Mouse (Mus musculus) right cerebral cortex, postnatal 10 days (tissue): ENCODE measurements around the gene Aifm2.
A peak's percentile ranks its signal among the peaks of the same experiment; 100 is the strongest.

ENCODE experiments used
- DNase-seq, 2 experiments: peaks; one replicate each; pipeline ENCODE4 v3.0.0; 2021; ENCODE audit warnings: low spot score in 2 of 2

Aifm2 gene

DNA sequence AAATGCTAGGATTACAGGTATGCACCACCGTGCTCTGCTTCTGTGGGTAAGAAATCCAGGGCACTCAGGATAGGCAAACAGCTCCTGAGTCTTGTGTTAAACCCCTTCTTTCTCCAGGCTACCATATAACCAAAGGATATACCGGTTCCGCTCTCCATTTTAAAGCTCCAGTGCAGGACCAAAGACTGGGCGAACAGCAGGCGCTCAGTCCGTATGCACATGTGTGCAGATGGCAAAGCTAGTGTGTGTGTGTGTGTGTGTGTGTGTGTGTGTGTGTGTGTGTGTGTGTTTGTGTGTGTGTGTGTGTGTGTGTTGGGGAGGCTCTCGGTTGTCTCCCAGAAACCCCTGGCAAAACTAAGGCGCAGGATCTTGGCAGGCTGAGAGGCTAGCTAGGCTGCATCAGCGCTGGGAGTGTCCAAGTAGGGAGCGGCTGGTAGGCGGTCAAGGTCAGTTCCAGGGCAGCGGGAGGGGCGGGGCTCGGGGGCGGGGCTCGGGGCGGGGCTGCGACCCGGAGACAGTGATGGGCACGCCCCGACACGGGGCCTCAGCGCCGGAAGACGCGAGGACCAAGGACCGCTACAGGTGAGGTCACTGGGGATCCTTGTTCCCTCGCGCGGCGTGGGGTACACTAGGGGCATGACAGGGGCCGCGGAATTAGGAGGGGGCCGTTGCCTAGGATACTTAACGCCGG, at the start of gene Aifm2:
TSS of gene Aifm2 (plus strand) at position 493 of the 691 bp plus-strand sequence.
- no peak for DNase-seq

DNA sequence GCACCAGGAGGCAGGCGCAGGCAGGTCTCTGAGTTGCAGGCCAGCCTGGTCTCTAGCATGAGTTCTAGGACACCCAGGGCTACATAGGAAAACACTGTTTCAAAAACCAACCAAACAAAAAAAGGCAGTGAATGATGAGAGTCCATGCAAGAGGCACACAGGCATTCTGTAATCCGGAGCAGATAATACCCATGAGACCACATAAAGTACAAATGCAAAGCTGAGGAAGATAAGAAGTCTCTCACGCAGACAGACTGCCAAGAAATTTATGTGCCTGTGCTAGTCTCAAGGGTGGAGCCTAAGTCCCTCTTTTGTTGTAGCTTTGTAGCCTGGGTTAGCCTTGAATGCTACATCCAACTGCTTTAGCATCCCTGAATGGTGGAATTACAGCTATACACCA, 49.4 kb upstream of the Aifm2 start:
- DNase-seq: no peak

DNA sequence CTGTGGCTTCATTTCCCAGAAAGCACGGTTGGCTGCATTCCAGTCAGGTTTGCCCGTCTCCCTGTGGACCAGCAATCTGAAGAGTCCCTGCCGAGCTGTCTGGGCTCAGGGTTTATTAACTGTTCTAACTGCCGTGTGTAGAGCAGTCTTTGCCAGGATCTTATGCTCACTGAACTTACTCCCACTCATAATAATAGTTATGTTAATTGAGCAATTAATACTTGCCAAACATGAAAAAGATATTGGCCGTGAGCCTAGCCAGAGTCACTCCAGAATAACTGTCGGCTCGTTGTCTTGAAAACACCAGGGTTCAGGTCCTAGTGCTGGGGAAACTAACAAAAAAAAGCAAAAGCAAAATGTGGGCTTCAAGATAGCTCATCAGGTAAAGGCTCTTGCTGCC, 45.8 kb upstream of the Aifm2 start:
- peak in 1 of 2 experiments; percentile 41 for DNase-seq

DNA sequence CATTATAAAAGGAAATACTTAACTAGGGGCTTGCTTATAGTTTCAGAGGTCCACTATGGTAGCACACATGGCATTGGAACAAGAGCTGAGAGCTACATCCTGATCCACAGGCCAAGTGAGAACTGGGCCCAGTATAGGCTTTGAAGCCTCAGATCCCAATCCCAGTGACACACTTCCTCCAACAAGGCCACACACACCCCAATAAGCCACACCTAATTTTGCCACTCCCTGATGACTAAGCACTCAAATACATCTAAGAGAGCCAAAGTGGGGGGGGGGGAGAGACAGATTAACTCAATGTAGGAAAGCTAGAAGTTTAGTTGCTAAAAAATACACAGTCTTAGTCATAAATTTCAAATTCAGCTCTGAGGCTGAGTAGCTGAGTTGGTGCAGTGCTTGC, 45.2 kb upstream of the Aifm2 start:
- DNase-seq: no peak

DNA sequence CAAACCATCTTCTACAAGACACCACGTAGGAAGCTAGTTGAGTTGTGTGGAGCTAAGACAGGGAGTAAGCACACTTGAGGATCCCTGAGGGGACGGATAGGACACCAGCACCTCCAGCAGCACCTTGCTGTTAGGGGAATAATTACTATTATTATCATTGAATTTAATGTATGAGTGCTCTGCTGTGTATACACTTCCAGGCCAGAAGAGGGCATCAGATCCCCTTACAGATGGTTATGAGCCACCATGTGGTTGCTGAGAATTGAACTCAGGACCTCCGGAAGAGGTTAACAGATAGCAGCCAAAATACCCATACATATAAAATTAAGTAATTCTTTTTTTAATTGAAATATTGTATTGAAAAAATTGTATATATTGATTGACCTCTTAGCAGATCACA, 44.3 kb upstream of the Aifm2 start:
- DNase-seq: no peak

DNA sequence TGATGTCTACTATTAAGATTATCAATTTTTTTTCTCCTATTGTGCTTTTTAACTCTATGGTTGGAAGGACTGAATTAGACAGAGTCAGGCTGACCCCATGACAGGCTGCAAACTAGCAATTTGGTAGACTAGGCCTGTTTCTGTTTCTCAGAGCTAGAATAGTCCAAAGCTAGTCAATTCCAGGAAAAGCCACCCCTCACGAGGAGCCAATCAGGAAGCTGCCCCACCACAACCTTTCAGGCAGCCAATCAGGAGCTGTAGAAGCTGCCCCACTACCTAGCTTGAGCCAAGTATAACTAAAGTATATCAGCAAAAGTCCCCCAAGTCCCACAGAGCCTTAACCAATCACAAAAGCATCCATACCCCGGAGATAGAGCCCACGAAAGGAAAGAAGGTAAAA, 39.1 kb upstream of the Aifm2 start:
- DNase-seq: no peak

DNA sequence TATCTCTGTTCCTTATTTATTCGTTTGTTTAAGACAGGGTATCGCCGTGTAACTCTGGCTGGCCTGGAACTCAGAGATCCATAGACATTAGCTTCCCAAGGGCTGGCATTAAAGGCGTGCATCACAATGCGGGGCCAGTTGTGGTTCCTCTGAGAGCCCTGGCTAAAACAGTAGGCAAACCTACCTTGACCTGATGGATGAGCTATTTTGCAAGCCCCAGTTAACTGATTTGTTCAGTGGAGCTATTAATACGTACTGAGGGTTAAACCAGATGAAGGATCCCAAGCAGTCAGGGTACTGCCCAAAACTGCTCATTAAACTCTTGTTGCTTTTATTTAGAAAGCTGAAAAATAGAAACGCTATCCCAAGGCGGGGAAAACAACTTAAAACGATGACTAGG, 35.5 kb upstream of the Aifm2 start:
- no peak for DNase-seq

DNA sequence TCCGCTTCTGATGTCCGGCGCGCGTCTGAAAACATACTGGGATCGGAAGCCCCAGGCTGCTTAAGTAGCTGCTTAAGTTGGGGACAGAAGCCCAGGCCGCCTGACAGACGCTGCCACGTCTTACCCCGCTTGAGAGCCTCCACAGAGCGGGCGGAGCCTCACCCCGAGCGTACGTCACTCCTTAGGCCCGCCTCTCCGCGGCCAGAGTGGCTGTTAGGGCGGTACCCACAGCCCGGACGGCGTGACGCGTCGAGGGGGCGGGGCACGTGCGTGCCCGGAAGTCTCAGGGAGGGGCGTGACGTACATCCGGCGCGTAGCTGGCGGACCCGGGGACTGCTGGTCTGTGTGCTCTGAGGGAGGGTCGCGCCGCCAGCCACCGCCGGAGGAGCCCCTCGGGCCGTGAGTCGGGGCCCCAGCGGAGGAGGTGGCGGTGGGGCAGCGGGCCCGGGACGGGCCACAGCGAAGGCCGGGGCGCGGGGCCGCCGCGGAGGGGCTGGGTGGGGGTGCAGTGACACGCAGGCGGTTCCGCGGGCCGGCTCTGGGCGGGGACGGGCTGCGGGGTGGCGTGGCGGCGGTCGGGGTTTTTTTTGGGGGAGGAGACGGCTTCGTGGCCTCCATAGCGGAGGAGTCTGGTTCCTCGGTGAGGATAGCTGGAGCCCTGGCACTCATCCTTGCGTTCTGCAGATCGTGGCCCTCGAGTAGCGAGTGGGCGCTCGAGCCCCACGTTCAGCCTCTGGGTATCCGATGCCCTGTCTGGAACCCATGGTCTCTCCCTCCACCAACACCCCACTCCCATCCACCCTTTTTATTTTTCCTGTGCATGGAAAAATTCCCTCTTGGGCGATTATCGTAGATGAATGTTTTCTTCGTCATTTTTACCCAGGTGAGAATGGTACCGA, 34.8 kb upstream of the Aifm2 start, which contains the start of gene Sar1a:
TSS of gene Sar1a (plus strand) at position 285 of the 899 bp plus-strand sequence.
- DNase-seq: peak; percentile 99

DNA sequence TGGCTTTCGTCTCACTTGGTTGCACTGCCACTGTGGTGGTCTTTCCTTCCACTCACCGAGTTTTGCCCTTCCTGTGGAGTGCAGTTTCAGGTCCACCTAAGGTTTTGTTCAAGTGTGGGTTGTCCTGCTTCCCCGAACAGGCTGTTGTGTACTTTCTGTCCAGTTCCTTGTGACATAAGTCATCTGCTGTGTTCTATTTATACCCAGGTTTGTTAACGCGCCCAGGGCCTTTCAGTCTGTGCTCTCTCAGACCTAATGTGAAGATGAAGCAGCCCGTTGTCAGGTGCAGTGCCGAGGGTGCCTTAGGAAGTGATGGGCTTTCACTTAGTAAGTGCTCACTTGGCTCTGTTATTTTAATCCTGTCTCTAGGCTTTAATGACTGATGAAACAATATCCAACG, 25.7 kb upstream of the Aifm2 start:
- no peak for DNase-seq

DNA sequence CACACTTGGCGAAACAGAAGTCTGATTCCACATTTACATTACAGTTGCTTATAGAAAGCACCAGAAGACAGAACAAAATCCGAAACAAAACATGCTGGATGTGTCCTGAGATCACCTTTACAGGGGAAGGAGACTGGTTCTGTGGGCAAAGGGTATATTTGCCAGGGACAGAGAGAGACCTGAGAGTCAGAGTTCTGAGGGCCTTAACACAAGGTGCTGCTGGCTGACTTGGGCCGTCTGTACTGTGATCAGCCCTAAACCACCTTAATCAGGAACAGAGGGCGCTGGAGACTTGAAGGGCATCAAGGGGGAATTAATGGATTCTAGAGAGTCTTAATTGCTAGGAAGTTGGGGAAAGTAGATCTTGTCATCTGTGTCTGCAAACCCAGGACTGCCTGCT, 21.5 kb upstream of the Aifm2 start:
- DNase-seq: no peak

DNA sequence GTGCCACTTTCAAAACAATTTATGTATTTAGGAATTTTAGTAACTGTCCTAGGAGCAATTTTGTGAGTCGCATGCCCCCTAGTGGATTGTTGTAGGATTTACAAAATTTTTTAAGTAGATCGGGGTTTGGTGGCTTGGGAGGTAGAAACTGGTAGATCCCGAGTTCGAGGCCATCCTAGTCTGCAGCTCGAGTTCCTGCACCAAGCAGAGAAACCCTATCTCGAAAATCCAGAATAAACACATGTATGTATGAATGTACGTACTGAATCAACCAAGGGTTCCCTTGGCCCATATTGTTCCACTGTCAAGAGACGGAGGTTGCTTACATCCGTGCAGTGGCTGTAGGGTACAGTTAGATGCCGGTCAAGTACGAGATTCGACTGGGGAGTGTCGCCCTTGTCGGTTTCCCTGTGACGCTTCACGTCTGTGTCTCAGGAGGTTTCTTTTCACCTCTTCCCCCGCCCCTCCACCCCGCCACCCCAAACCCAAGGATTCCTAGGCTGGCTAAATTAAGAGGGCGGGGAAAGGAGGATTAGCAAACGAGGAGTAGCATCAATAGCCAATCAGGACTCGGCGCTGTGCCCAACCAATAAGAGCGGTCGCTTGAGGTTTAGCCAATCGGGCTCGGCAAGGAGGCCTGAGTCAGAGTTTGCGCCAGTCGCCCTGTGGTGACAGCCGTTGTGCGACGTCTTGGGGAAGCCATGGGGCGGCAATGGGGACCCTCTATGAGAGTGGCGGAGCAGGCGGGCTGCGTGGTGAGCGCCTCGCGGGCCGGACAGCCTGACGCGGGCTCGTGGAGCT, 20.0 kb upstream of the Aifm2 start, which contains the start of gene Tysnd1:
TSS of gene Tysnd1 (plus strand) at position 645 of the 801 bp plus-strand sequence.
- DNase-seq: peak; percentile 100

DNA sequence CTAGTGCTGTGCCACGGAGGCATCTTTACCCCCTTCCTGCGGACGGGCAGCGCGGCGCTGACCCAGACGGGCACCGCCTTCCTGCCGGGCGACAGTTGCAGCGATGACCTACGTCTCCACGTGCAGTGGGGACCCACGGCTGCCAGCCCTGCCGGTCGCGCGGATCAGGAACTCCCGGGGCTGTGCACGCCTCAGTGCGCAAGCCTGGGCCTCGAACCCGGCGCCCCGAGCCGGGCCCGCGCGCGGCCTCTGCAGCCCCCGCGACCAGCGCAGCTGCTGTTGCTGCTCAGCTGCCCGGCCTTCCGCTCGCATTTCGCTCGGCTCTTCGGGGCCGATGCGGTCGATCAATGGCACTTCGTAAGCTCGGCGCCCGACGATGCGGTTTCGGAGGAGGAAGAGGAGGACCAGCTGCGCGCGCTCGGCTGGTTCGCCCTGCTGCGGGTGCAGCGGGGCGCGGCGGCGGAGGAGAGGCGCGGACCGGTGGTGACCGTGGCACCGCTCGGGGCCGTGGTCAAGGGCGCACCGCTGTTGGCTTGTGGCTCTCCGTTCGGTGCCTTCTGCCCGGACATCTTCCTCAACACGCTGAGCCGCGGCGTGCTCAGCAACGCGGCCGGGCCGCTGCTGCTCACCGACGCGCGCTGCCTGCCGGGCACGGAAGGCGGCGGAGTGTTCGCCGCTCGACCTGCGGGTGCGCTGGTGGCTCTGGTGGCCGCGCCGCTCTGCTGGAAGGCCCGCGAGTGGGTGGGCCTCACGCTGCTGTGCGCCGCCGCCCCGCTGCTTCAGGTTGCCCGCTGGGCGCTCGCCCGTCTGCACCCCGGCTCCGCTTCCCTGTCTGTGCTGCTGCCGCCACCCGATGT, 19.1 kb upstream of the Aifm2 start:
- DNase-seq: no peak

DNA sequence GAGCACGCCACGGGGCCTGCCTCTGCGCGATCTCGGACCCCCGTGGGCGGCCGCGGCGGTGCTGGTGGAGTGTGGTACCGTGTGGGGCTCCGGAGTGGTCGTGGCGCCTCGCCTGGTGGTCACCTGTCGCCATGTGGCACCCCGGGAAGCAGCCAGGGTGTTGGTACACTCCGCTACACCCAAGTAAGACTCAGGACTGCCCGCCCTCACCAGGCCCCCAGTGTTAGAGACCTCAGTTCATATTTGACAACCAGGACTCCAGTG, 18.6 kb upstream of the Aifm2 start:
- peak in 1 of 2 experiments; percentile 43 for DNase-seq

DNA sequence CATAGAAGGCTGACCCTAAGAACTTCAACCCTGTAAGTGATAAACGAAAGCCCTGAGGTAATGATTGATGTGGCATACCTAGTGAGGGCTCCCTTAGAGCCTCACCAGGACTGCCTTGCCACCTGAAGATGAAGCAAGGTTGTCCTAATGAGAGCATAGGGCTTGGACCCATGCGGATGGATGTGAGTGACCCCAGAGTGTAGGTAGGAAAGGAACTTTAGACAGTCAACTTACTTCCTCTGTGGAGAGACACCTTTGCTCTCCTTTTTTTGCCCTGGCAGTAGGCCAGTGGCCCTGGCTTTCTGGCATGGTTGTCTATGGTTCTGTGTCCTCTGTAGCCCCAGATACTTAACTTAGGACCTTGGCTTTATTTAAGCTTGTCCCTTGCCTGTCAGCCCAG, 18.0 kb upstream of the Aifm2 start:
- no peak for DNase-seq

DNA sequence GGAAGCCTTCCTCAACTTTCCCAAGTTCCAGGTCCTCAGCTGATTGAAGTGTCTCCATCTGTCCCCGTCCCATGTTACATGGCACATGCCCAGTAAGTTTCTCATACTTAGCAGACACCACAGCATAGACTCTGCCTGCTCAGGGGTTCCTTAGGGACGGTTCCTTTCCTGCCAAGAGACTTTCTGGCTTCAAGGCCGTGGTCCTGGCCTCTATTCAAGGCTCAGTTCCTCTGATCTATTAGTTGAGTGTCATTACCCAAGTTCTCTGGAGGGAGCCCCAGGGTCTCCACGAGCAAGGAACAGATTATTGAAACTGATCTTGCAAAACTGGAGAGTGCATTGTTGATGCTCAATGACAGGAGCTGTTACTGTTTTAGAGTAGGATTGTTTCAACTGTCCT, 10.4 kb upstream of the Aifm2 start:
- no peak for DNase-seq

DNA sequence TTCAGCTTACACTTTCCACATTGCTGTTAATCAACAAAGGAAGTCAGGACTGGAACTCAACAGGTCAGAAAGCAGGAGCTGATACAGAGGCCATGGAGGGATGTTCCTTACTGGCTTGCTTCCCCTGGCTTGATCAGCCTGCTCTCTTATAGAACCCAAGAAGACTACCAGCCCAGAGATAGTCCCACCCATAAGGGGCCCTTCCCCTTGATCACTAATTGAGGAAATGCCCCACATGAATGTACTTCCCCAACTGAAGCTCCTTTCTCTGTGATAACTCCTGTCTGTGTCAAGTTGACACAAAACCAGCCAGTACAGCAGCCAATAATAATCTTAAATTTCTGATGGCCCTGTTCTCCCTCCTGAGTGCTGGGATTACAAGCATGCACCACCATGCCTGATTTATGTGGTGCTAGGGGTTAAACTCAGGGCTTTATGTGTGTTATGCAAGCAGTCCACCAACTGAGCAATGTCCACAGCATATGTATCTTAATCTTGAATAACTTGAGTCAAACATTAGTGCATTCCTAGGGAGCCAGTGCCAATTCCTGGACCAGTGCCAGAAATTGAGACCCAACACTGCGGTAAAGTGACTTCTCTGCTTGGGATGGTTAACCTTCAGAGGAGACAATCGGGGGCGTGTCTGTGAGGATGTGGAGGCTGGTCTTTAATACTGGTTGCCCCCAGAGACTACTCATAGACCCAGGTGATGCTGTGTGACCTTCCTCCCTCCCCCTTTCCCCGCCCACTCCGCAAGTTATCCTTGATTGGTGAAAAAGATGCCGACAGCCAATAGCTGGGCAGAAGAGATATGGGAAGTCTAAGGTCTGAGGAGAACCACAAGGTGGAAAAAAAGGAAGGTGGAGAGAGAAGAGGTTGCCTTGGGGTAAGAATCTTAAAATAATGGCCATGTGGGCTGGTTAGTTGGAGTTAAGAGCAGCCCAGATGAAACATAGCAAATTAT, 8.4 kb upstream of the Aifm2 start:
- DNase-seq: no peak

DNA sequence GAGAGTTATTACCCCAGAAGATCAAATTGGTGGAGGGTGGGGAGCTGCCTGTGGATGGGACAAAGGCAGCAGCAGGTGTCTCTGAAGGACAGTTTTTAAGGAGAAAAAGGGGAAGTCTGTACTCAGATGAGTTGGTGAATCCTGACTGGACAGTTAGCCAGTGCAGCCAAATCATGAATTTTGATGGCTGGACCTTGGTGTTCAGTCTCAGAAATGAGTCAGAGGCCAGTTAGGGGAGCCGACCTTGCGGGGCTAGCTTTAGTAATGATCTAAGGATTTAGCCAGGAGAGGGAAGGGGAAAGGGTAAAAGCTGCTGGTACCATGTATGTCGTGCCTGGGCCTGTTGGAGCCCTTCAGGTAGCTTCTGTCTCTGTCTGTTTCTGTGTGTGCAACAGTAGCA, 1.5 kb upstream of the Aifm2 start:
- no peak for DNase-seq

DNA sequence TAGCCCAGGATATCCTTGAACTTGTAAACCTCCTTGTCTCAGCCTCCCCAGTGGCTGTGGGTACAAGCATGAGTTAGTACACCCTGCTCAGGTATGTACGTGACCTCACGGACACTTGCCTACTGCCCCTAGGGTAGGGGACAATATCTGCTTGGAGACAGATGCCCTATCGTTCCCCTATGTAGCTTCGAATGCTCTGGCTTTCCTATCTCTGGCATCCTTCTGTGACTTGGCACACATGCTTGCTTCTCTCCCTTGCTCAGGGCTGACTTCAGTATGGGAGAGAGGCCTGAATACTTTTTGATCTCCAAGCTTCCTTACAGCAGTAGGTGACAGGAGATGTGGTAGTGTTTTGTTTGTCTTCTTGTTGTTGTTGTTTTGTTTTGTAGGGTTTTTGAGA, 917 bp upstream of the Aifm2 start:
- no peak for DNase-seq

DNA sequence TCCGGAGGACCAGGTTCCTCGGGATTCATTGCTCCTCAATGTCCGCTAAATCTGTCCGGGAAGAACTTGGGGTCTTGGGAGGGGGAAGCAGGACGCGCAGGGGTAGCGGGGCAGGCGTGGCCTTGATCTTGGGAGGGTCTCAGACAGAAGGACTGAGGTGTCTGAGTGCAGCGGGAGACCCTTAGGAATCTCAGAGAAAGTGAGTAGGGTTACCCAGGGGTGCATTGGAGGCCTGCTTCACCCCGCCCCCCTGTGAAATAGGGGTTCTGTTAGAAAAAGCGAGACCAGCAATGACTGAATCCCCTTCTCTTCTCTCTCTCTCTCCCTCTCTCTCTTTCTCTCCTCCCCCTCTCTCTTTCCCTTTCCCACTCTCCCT, 387 bp downstream of the Aifm2 start:
- no peak for DNase-seq
